Mouse (Mus musculus): ENCODE measurements around the gene Rai14. TPM values are rescaled to one million over a fixed set of nuclear protein-coding genes. Genes with fewer than 3 reads are reported as not detected.
A peak's percentile ranks its signal among the peaks of the same experiment; 100 is the strongest.

Gene Rai14
- total RNA-seq (2021), result 1 to 10 TPM; 4.1 to 4.4 TPM
- long read RNA-seq, experiment 1, partial matches to known transcripts, result 1 of 3 reads
- long read RNA-seq, experiment 1, other reads (novel, unspliced or antisense), result 2 of 3 reads
- long read RNA-seq, experiment 2, full-length matches to known transcripts, result 1 of 3 reads
- long read RNA-seq, experiment 2, partial matches to known transcripts, result 0 of 3 reads
- long read RNA-seq, experiment 2, other reads (novel, unspliced or antisense), result 2 of 3 reads

- Histone ChIP-seq H3K27ac (peak within 1 kb of the TSS; percentile 43), H3K4me3 (peak within 1 kb of the TSS; percentile 72)
- peak; percentile 8; the same call in 1 of the 2 replicates for TF ChIP-seq CTCF (conservative IDR thresholded peaks at IDR 0.05)
- peak; percentile 4 to 22 for DNase-seq (ENCODE audit: low spot score in 2 of 2)
Measured at GRCm38 (mm10) chr15:10714409-10715138, at the start of gene Rai14. TSS of gene Rai14 (minus strand) at chr15:10714624.

DNA sequence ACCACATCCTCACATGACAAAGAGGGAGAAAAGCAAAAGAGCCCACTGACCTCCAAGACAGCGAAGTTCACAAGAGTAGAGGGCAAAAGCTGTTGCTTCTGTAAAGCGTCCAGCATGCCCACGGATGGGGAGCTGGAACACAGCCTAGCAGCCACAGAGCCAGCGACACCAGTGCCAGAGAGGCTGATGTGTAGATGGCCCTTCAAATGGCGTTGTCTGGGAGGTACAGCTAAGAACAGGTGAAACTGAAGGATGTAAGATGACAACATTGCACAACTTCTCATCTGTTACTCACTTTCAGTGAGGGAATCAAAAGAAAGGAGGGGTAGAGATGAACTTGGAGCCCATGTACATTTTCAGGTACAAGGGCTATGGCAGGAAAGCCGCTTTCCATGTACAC lies 47.0 kb upstream of the Rai14 start:
- TF ChIP-seq CTCF (conservative IDR thresholded peaks at IDR 0.05), result no peak
- no peak for DNase-seq (ENCODE audit: low spot score in 2 of 2)
- Histone ChIP-seq H3K27ac (no peak overlapping the region), H3K4me3 (no peak overlapping the region)

GRCm38 (mm10) chr15:10760006-10760405 lies 45.6 kb upstream of the Rai14 start:
- TF ChIP-seq CTCF (conservative IDR thresholded peaks at IDR 0.05), result no peak
- Histone ChIP-seq H3K4me3 (no peak overlapping the region), H3K27ac (no peak overlapping the region)
- no peak for DNase-seq (ENCODE audit: low spot score in 2 of 2)

- TF ChIP-seq CTCF (conservative IDR thresholded peaks at IDR 0.05), result no peak
- H3K27ac ChIP-seq, result no peak overlapping the region
- no peak for DNase-seq (ENCODE audit: low spot score in 2 of 2)
Measured at GRCm38 (mm10) chr15:10759440-10759839, 45.0 kb upstream of the Rai14 start.

DNA sequence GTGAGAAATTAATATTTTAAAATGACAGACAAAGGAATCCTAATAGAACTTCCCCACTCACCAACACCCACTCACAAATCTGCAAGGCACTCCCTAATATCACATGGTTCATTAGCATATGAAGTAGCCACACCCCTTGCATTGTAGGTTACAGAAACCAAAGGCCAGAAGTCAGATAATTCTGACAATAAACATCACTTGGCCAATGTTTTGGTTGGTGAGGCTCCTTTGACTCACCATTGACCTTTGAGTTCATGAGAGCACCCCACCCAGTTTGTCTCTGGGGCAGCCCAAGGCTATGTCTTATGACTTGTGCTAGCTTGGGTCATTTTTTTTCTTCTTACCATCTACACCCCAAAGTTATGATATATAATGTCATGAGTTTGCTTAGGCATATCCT lies 44.4 kb upstream of the Rai14 start:
- TF ChIP-seq CTCF (conservative IDR thresholded peaks at IDR 0.05), result no peak
- H3K4me3 ChIP-seq, result no peak overlapping the region
- H3K27ac ChIP-seq, result no peak overlapping the region
- no peak for DNase-seq (ENCODE audit: low spot score in 2 of 2)

More at GRCm38 (mm10) chr15:10759440-10759839, 45.0 kb upstream of the Rai14 start:
- H3K4me3 ChIP-seq, result no peak overlapping the region

DNA sequence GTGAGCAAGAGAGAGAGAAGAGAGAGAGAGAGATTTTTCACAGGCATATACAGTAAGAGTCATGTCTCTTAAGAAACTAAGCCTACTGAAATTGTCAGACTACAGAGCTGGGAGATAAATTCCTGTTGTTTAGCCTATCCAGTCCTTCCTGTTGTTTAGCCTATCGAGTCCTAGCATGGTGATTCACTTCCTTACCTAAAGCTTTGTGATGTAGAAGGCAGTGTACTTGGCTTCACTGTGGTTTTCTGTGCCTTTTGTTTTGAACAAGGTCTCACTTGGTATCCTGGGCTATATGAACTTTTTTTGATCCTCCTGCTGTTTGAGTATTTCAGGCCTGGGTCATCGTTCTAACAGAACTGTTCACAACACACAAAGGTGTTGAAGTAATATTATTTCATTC lies 36.7 kb upstream of the Rai14 start:
- H3K27ac ChIP-seq, result no peak overlapping the region
- DNase-seq (ENCODE audit: low spot score in 2 of 2), result no peak
- TF ChIP-seq CTCF (conservative IDR thresholded peaks at IDR 0.05), result no peak
- no peak overlapping the region for H3K4me3 ChIP-seq

DNA sequence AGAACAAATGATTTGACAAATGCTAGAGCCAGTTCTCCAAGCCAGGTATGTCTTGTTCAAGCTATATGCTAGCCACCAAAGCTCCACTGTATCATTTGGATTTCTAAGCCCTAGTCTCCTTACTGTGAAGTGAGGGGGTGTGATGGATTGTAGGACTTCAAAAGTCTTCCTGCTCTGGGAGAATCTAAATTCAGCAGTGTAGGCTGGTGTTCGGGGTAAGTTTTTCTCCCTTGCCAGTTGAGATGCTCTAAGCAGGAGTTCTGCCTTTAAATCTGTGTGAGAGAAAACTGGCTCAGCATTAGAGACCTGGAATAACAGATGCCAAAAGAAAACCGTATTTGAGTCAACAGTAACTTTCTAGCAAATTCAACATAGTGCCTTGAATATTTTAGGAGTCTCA lies 35.9 kb upstream of the Rai14 start:
- no peak for DNase-seq (ENCODE audit: low spot score in 2 of 2)
- Histone ChIP-seq H3K4me3 (no peak overlapping the region), H3K27ac (no peak overlapping the region)
- no peak for TF ChIP-seq CTCF (conservative IDR thresholded peaks at IDR 0.05)

- TF ChIP-seq CTCF (conservative IDR thresholded peaks at IDR 0.05), result no peak
- Histone ChIP-seq H3K27ac (no peak overlapping the region), H3K4me3 (no peak overlapping the region)
- DNase-seq (ENCODE audit: low spot score in 2 of 2), result no peak
Measured at GRCm38 (mm10) chr15:10749678-10750077, 35.3 kb upstream of the Rai14 start.

- H3K27ac ChIP-seq, result no peak overlapping the region
- H3K4me3 ChIP-seq, result no peak overlapping the region
- no peak for TF ChIP-seq CTCF (conservative IDR thresholded peaks at IDR 0.05)
- DNase-seq (ENCODE audit: low spot score in 2 of 2), result peak in 1 of 2 experiments; percentile 4
Measured at GRCm38 (mm10) chr15:10747638-10748037, 33.2 kb upstream of the Rai14 start.

DNA sequence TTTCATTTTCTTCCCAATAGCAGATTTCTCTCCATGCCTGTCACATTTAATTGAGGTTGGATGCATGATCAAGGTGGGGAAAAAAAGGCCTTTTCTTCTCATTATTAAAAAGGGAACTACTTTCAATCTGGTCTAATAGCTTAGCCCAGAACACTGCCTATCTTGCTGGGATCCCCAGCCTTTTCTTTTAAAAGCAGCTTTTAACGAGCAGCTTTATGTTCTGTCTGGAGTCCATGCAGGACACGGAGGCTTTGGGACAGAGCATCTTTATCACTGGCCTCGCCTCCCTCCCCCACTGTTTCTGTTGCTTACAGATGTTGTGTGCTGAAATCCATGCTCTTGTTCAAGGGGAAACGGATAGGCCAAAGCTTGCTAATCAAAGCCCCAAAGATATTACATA lies 32.8 kb upstream of the Rai14 start:
- H3K27ac ChIP-seq, result no peak overlapping the region
- H3K4me3 ChIP-seq, result no peak overlapping the region
- no peak for TF ChIP-seq CTCF (conservative IDR thresholded peaks at IDR 0.05)
- no peak for DNase-seq (ENCODE audit: low spot score in 2 of 2)

- Histone ChIP-seq H3K4me3 (no peak overlapping the region), H3K27ac (no peak overlapping the region)
- no peak for DNase-seq (ENCODE audit: low spot score in 2 of 2)
- TF ChIP-seq CTCF (conservative IDR thresholded peaks at IDR 0.05), result no peak
Measured at GRCm38 (mm10) chr15:10746303-10747051, 32.1 kb upstream of the Rai14 start.

- no peak for DNase-seq (ENCODE audit: low spot score in 2 of 2)
- Histone ChIP-seq H3K27ac (no peak overlapping the region), H3K4me3 (no peak overlapping the region)
- no peak for TF ChIP-seq CTCF (conservative IDR thresholded peaks at IDR 0.05)
Measured at GRCm38 (mm10) chr15:10742441-10742840, 28.0 kb upstream of the Rai14 start.

- no peak for DNase-seq (ENCODE audit: low spot score in 2 of 2)
- H3K4me3 ChIP-seq, result no peak overlapping the region
- no peak for TF ChIP-seq CTCF (conservative IDR thresholded peaks at IDR 0.05)
- peak overlapping the region; percentile 46; the same call in 1 of the 2 replicates for H3K27ac ChIP-seq
Measured at GRCm38 (mm10) chr15:10739279-10739678, 24.9 kb upstream of the Rai14 start.

Measured in layer of hippocampus, adult 2 months (tissue).